Mouse (Mus musculus): ENCODE results near the gene Myo1g. TPM values are rescaled to one million over a fixed set of nuclear protein-coding genes. Genes with fewer than 3 reads are reported as not detected.

The Myo1g gene
- polyA plus RNA-seq, 1 experiment from 2014 or later = 0.63 TPM

DNA sequence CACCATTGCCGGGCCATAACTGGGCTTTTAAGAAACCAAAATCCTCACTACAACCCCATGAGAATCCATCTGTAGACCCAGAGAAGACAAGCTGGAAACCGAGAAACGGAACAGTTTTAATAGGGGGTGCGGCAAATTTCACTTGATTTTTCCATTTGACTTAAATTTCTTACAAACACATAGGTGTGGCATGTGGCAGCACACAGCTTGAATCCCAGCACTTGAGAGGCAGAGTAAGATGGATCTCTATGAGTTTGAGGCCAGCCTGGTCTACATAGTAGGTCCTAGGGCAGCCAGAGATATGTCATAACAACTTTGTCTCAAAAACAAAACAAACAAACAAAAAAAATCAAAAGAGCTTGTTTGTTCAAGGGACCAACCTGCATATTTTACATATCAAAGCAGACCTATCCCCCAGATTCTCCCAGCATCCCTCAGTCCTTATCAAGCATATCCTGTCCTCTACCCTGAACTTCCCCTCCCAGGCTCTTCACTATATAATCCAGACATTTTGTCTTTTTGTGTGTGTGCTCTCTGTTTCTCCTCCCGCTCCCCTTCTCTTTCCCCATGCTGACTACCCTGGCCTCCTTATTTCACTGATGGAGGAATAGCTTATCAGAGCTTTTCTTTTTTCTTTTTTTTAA is 32.6 kb downstream of the Myo1g start:
- no peaks in the 10 kb centered on the region for H3K9me3 ChIP-seq (ENCODE audit: control insufficient read depth, low read length)
- H3K4me2 ChIP-seq (ENCODE audit: low read depth, low read length, severe bottlenecking) = no peak overlapping the region
- no peak overlapping the region for H3K4me3 ChIP-seq (ENCODE audit: low read depth, low read length)
- no peak for DNase-seq (ENCODE audit: low spot score)
- WGBS = 96% methylated on average over 5 of the region's 5 CpGs
- H3K27me3 ChIP-seq (ENCODE audit: control insufficient read depth, insufficient read depth, low read length) = no peaks in the 10 kb centered on the region
- ATAC-seq (replicated peaks; ENCODE audit: low FRiP score) = no peak
- no peaks in the 10 kb centered on the region for H3K36me3 ChIP-seq (ENCODE audit: control insufficient read depth, insufficient read depth, low read length)
- no peaks in the 10 kb centered on the region for H3K4me1 ChIP-seq (replicated peaks; ENCODE audit: control insufficient read depth, insufficient read depth, low read length)
- no peak overlapping the region for H3K27ac ChIP-seq (ENCODE audit: low read depth, low read length)
- H3K9ac ChIP-seq (ENCODE audit: low read length) = no peak overlapping the region

DNA sequence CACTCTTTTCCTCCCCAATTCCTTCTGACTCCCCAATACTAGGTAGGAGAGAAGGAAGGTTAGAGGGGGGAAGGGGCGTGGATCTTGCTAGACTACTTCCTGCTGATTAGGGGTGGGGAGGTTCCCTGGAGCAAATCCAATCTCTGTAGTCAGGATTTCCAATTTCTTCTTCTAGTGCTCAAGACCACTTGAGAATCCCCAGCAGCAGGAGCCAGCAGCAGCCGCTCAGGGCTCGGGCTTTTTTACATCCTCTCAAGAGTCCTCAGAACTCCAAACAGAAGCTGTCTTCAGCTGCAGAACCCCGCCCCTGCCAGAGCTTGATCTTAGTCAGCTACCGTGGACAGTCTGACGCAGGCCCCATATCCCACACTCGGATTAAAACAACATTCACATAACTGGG is 33.3 kb downstream of the Myo1g start:
- 61% methylated on average over 7 of the region's 7 CpGs for WGBS
- no peaks in the 10 kb centered on the region for H3K9me3 ChIP-seq (ENCODE audit: control insufficient read depth, low read length)
- H3K4me1 ChIP-seq (replicated peaks; ENCODE audit: control insufficient read depth, insufficient read depth, low read length) = no peaks in the 10 kb centered on the region
- no peaks in the 10 kb centered on the region for H3K36me3 ChIP-seq (ENCODE audit: control insufficient read depth, insufficient read depth, low read length)
- no peaks in the 10 kb centered on the region for H3K27me3 ChIP-seq (ENCODE audit: control insufficient read depth, insufficient read depth, low read length)
- no peak overlapping the region for H3K4me2 ChIP-seq (ENCODE audit: low read depth, low read length, severe bottlenecking)
- no peak overlapping the region for H3K9ac ChIP-seq (ENCODE audit: low read length)
- H3K27ac ChIP-seq (ENCODE audit: low read depth, low read length) = no peak overlapping the region
- ATAC-seq (replicated peaks; ENCODE audit: low FRiP score) (no peak), DNase-seq (ENCODE audit: low spot score) (no peak)
- H3K4me3 ChIP-seq (ENCODE audit: low read depth, low read length) = no peak overlapping the region

DNA sequence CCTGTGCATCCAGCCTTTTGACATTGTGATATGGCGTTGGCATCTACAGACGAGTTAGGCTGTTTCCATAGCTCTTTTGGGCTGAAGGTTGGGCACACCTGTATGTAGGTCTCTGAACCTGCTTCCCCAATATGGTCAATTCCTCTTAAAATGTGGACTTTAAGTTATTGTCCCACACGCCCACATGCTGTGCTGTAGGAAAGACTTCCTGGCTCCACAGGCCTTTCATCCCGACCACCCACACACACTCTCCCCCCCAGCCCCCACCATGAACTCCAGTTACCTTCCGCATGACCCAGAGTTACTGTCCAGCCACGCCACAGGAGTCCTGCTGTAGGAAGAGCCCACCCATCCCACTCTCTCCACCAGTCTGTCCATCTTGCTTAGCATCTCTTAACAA is 33.8 kb downstream of the Myo1g start:
- no peaks in the 10 kb centered on the region for H3K36me3 ChIP-seq (ENCODE audit: control insufficient read depth, insufficient read depth, low read length)
- no peak overlapping the region for H3K4me3 ChIP-seq (ENCODE audit: low read depth, low read length)
- ATAC-seq (replicated peaks; ENCODE audit: low FRiP score) (no peak), DNase-seq (ENCODE audit: low spot score) (no peak)
- H3K4me2 ChIP-seq (ENCODE audit: low read depth, low read length, severe bottlenecking) = no peak overlapping the region
- no peaks in the 10 kb centered on the region for H3K4me1 ChIP-seq (replicated peaks; ENCODE audit: control insufficient read depth, insufficient read depth, low read length)
- H3K9ac ChIP-seq (ENCODE audit: low read length) = no peak overlapping the region
- no peaks in the 10 kb centered on the region for H3K27me3 ChIP-seq (ENCODE audit: control insufficient read depth, insufficient read depth, low read length)
- H3K9me3 ChIP-seq (ENCODE audit: control insufficient read depth, low read length) = no peaks in the 10 kb centered on the region
- no peak overlapping the region for H3K27ac ChIP-seq (ENCODE audit: low read depth, low read length)
- WGBS = 75% methylated on average over 6 of the region's 6 CpGs

DNA sequence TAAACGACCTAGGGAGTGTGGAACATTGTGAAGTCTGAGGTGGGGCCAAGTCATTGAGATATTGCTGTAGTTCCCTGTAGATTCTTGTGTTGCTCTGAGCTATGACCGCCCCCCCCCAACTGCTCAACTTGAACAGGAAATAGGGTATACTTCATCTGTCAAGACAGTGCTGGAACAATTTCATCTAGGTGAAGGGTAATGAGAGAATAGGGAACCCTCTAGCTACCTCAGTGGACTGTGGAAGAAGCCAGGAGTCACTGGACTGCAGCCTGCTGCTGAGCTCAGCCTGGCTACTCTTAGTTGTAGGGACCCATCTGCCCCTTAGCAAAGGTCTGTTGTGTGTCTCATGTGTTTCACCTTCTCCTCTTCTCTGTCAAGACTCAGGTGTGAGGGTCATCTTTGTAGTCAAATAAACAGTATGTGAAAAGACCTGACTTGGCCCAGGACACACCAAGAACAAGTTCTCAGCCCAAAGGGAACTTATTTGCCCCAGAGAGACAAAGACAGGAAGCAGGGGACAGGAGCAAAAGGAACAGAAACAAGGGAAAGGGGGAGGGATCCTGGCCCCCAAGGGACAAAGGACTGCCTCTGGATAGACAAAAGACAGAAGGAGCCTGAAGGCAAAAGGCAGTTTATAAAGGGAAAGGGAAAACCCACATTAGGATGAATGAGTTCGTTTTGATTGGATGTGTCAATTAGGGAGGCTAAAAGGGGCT is 36.4 kb downstream of the Myo1g start:
- H3K4me1 ChIP-seq (replicated peaks; ENCODE audit: control insufficient read depth, insufficient read depth, low read length) = no peaks in the 10 kb centered on the region
- ATAC-seq (replicated peaks; ENCODE audit: low FRiP score) = no peak

DNA sequence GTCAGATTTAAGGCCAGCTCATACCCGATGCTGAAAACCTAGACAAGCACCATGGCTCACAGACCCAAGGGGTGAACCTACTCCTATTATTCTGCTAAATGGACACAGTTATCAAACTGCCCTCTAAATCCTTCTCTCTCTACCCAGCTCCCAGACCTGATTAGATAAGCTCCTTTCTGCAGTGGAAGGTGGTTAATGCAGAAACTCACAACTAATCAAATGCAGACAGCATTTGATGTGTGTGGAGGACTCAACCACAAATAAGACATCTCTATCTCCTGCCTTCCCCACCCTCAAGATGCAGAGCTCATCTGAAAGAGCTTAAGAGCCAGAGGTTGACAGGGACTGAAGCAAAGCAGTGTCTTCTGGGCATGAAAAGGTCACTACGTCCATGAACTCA is 37.7 kb downstream of the Myo1g start:
- H3K27ac ChIP-seq (ENCODE audit: low read depth, low read length) = no peak overlapping the region
- no peaks in the 10 kb centered on the region for H3K36me3 ChIP-seq (ENCODE audit: control insufficient read depth, insufficient read depth, low read length)
- no peaks in the 10 kb centered on the region for H3K4me1 ChIP-seq (replicated peaks; ENCODE audit: control insufficient read depth, insufficient read depth, low read length)
- no peak for ATAC-seq (replicated peaks; ENCODE audit: low FRiP score)
- H3K27me3 ChIP-seq (ENCODE audit: control insufficient read depth, insufficient read depth, low read length) = no peaks in the 10 kb centered on the region
- H3K9me3 ChIP-seq (ENCODE audit: control insufficient read depth, low read length) = no peaks in the 10 kb centered on the region
- no peak for DNase-seq (ENCODE audit: low spot score)
- no peak overlapping the region for H3K4me2 ChIP-seq (ENCODE audit: low read depth, low read length, severe bottlenecking)
- H3K9ac ChIP-seq (ENCODE audit: low read length) = no peak overlapping the region
- WGBS = 84% methylated on average over 2 of the region's 2 CpGs
- H3K4me3 ChIP-seq (ENCODE audit: low read depth, low read length) = no peak overlapping the region

More for the DNA sequence above, 36.4 kb downstream of the Myo1g start:
- no peak for DNase-seq (ENCODE audit: low spot score)
- Histone ChIP-seq H3K36me3 (ENCODE audit: control insufficient read depth, insufficient read depth, low read length) (no peaks in the 10 kb centered on the region), H3K4me3 (ENCODE audit: low read depth, low read length) (no peak overlapping the region), H3K27ac (ENCODE audit: low read depth, low read length) (no peak overlapping the region), H3K9me3 (ENCODE audit: control insufficient read depth, low read length) (no peaks in the 10 kb centered on the region), H3K4me2 (ENCODE audit: low read depth, low read length, severe bottlenecking) (no peak overlapping the region), H3K9ac (ENCODE audit: low read length) (no peak overlapping the region), H3K27me3 (ENCODE audit: control insufficient read depth, insufficient read depth, low read length) (no peaks in the 10 kb centered on the region)
- WGBS = 60% methylated on average over 3 of the region's 3 CpGs

DNA sequence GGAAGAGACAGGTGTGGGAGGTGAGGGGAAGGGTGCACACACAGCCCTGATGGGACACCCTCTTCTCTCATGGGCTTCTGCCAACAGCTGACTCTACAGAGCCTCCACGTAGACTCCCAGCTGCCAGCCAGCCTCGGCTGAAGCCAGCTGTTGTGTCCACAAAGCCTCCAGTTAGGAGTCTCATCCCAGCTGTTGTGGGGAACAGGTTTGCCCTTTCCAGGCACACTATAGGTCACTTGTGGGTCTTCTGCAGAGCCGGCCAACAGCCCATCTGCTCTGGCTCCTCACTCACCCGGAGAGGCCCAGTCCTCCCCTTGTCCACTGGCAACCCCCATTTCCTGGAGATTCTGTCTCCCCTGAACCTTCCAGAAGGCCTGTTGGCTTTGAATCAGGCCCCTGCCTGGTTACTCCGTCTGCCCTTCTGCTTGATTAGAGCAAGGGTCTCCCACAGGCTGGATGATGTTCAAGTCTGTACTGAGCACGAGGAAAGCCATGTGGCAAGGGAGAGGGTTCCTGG is 39.0 kb downstream of the Myo1g start:
- Histone ChIP-seq H3K4me2 (ENCODE audit: low read depth, low read length, severe bottlenecking) (no peak overlapping the region), H3K9me3 (ENCODE audit: control insufficient read depth, low read length) (no peaks in the 10 kb centered on the region), H3K27me3 (ENCODE audit: control insufficient read depth, insufficient read depth, low read length) (no peaks in the 10 kb centered on the region), H3K9ac (ENCODE audit: low read length) (no peak overlapping the region), H3K4me3 (ENCODE audit: low read depth, low read length) (no peak overlapping the region), H3K36me3 (ENCODE audit: control insufficient read depth, insufficient read depth, low read length) (no peaks in the 10 kb centered on the region), H3K27ac (ENCODE audit: low read depth, low read length) (no peak overlapping the region), H3K4me1 (replicated peaks; ENCODE audit: control insufficient read depth, insufficient read depth, low read length) (no peaks in the 10 kb centered on the region)
- DNase-seq (ENCODE audit: low spot score) = no peak
- ATAC-seq (replicated peaks; ENCODE audit: low FRiP score) = no peak
- 79% methylated on average over 6 of the region's 6 CpGs for WGBS

DNA sequence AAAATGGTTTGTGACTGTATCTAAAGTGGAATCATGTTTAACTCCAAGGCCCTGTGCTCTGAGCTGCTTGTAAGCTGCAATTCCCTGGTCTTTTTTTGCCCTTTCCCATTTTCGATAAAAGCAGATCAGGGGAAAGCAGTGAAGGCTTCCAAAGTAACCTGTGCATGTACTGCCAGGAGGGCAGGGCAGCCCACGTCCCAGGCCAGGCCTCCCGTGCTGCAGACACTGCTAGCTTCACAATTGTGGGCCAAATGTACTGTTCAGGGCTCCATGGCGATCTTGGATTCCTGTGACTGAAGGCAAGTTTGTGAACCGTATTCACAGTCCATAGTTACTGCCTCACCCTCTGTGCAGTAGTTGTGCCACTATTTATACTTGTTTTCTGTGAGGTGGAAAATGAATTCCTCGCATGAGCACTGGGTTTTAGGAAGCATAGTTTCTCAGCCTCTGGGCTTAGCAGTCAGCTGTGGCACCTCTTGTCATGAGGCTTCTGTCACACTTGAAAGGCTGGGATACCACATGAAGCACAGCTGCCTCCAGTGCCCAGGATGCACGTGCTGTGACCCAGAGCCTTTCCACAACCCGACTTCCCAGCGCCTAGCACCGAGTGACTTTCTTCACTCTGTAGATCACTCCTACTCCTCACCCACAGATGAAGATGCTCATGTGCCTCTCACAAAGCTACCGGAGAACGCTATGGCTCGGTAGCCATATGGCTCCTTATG is 39.9 kb downstream of the Myo1g start:
- H3K27me3 ChIP-seq (ENCODE audit: control insufficient read depth, insufficient read depth, low read length) = no peaks in the 10 kb centered on the region
- H3K4me2 ChIP-seq (ENCODE audit: low read depth, low read length, severe bottlenecking) = no peak overlapping the region
- 82% methylated on average over 13 of the region's 13 CpGs for WGBS
- no peaks in the 10 kb centered on the region for H3K4me1 ChIP-seq (replicated peaks; ENCODE audit: control insufficient read depth, insufficient read depth, low read length)
- H3K9me3 ChIP-seq (ENCODE audit: control insufficient read depth, low read length) = no peaks in the 10 kb centered on the region
- no peak overlapping the region for H3K9ac ChIP-seq (ENCODE audit: low read length)
- no peaks in the 10 kb centered on the region for H3K36me3 ChIP-seq (ENCODE audit: control insufficient read depth, insufficient read depth, low read length)
- no peak overlapping the region for H3K4me3 ChIP-seq (ENCODE audit: low read depth, low read length)
- ATAC-seq (replicated peaks; ENCODE audit: low FRiP score) (no peak), DNase-seq (ENCODE audit: low spot score) (no peak)
- no peak overlapping the region for H3K27ac ChIP-seq (ENCODE audit: low read depth, low read length)

DNA sequence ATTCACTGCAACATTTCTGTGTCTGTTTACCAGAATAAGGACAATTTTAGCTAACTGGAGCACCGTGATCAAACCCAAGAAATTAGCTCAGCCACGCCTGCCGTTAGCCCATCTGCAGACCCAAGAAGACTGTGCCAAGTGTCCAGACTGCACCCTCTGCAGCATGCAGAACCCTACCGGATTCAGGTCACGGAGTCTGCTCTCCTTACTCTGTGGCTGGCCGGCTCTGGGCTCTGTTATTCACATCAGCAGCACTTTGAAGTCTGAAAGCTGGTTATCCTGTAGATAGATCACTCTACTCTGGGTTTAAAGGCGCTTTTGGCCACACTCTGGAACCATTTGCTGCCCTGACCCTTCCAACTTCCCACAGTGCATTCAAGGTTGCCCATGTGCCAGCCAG is 40.6 kb downstream of the Myo1g start:
- Histone ChIP-seq H3K27ac (ENCODE audit: low read depth, low read length) (no peak overlapping the region), H3K27me3 (ENCODE audit: control insufficient read depth, insufficient read depth, low read length) (no peaks in the 10 kb centered on the region), H3K4me3 (ENCODE audit: low read depth, low read length) (no peak overlapping the region), H3K4me2 (ENCODE audit: low read depth, low read length, severe bottlenecking) (no peak overlapping the region), H3K9me3 (ENCODE audit: control insufficient read depth, low read length) (no peaks in the 10 kb centered on the region), H3K4me1 (replicated peaks; ENCODE audit: control insufficient read depth, insufficient read depth, low read length) (no peaks in the 10 kb centered on the region), H3K36me3 (ENCODE audit: control insufficient read depth, insufficient read depth, low read length) (no peaks in the 10 kb centered on the region), H3K9ac (ENCODE audit: low read length) (no peak overlapping the region)
- WGBS = 79% methylated on average over 7 of the region's 7 CpGs
- no peak for DNase-seq (ENCODE audit: low spot score)
- ATAC-seq (replicated peaks; ENCODE audit: low FRiP score) = no peak

All from forebrain, embryonic 11.5 days (tissue).